Mouse (Mus musculus): ENCODE data around the gene Prep.

Gene Prep

GRCm38 (mm10) chr10:45181344-45181743, 114.3 kb downstream of the Prep start:
- no peak for DNase-seq (ENCODE audit: low spot score in 2 of 2)

DNA sequence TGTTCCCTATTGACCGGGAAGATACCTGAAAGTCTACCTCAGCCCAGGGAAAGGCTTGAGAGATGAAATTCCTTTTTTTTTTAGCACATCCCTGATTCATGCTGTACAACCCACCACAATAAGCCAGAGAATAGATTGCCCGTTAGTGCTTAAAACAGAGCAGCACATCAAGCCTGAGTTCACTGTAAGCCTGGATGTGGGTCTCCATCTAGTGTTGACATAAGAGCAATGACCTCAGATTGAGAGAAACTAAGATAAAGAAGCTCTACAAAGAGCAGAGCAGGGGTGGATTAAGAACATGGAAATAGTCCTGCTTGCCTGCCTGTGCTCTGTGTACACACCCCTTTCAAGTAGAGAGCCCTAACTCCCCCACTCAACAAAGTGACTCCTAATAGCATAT, 118.5 kb downstream of the Prep start:
- DNase-seq (ENCODE audit: low spot score in 2 of 2): no peak

DNA sequence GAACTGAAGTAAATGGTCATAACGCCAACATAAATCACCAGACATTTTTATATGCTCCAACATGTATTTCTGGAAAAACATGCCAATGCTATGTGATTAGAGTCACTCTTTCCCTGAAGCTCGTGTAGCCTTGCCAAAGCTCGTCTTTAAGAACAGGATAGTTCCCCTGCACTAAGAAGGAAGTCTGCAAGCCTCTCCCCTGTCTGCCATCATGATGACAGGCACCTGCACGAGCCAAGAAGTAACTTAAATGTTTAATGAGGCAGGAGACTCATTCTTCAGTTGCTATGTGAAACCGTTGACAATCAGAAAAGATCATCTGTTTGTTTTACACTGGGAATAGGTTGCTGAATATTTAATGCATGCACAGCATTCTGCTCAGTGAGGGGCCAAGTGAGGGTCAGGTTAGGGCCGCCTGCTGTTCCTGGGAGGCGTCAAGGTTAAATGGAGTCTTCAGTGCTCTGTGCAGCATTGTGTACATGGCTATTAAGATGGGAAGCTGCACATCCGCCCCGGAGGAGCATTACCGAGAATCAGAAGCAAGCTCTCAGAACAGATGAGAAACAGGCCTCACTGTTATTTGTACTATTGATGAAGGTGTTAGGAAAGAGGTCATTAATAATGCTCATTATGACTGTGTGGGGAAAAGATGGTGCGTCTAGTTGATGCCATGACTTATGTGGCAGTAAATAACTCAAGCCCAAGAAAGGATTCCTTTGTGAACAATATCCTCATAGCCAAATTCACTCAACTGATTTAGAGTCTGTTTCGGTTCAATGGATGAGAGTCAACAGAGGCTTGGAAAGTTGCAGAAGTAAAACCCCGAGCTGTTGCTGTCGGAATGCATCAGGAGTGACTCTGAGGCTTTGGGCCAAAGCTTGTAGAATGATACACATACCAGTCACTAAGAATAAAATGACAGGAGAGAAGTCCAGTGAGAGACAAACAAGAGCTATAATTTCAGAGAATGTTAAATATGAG, 126.6 kb downstream of the Prep start:
- no peak for DNase-seq (ENCODE audit: low spot score in 2 of 2)

- no peak for DNase-seq (ENCODE audit: low spot score in 2 of 2)
Observed at GRCm38 (mm10) chr10:45194531-45194930, 127.5 kb downstream of the Prep start.

DNA sequence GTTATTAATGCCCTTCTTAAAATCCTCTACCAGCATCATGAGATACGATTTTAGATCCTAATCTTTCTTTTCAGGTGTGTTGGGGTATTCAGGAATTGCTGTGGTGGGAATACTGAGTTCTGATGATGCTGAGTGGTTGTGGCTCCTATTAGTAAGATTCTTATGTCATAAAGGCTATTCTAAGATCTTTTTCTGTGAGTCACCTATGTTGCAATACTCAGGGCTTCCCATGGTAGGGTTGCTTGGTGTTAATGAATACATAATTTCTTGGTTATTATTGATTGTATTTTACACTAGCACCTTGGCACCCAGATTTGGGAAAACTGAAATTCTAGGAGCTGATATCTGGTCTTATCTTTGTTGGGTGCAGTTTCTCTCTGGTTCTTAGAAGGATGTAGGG, 137.6 kb downstream of the Prep start:
- DNase-seq (ENCODE audit: low spot score in 2 of 2): no peak

DNA sequence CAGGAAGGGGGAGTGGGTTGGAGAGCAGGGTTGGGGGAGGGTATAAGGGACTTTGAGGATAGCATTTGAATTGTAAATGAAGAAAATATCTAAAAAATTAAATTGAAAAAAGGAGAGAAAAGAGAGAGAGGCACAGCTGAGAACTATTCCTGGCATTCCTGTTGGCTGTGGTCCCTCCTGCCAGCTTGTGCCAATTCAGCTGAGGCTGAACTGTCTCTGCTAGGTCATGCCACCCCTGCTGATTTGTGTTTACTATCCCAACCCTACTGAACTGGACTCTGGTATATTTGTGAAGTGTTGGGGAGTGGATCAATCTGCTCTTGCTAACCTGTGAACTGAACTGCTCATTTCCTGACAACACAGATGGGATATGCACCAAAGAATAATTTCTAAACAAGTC, 143.2 kb downstream of the Prep start:
- DNase-seq (ENCODE audit: low spot score in 2 of 2): no peak

DNA sequence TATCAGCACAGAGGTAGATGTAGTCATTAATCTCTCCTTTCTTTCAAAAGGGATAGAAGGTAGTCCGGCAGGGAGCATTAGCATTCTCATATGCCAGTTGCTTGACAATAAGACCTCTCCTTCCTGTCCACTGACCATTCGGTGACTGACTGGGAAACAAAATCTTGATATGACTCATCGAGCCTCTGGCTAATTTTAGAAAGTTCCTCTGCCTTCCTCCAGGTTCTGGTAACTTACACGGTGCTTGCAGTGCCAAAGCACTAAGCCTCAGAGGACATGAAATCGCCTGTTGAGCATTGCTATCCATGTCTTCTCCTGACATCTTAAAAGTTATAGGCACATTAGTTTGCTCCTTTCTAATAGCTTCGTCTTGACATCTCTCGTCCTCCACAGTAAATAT, 149.7 kb downstream of the Prep start:
- no peak for DNase-seq (ENCODE audit: low spot score in 2 of 2)
